Mouse (Mus musculus): ENCODE measurements around the gene Zscan21. TPM values are rescaled to one million over a fixed set of nuclear protein-coding genes. Genes with fewer than 3 reads are reported as not detected.

The Zscan21 gene
- 45.7 and 48.5 TPM in 2 replicates for polyA plus RNA-seq (2014; fragmentation: Nextera tagmentation; extraction: Ambion mirVana)

DNA sequence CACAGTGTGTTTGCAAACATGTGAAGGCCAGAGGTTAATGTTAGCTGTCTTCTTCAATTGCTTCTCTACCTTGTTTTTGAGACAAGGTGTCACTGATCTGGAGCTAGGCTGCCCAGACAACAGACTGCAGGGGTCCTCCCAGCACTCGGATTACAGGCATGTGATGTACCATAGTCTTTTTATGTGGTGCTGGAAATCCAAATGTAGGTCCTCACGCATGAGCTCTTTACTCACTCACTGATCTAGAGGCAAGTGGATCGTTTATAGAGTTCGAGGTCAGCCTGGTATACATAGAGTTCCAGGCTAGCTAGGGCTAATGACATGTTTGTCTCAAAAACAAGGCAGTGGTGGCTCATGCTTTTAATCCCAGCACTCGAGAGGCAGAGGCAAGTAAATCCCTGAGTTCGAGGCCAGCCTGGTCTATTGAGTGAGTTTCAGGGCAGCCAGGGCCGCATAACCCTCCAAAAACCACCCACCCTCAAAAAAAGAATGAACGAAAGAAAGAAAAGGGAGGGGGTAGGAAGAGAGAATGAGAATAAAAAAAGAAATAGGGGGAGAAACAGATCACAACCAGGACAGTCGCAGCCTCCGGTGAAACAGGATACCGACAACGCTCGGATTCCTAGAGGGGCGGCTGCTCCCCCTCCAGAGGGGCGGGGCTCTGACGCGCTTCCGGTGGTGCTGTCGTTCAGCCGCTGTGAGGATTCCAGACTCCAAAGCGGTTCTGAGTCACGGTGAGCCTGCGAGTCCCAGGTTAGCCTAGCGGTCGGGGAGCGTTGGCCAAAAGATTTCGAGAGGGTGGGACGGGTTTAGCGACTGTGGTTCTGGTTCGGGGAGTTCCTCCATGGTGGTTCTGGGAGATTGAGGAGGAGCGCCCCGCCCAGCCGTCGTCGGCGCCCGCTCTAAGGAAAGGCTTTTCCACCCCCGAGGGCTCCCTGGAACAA lies at the start of gene Zscan21:
TSS of gene Zscan21 (plus strand) at position 649 of the 944 bp plus-strand sequence.
- peaks cover 5% of the 10 kb centered on the region; the same call in 1 of the 2 replicates for H3K36me3 ChIP-seq (ENCODE audit: control insufficient read depth, insufficient read depth, low read length)
- peak; percentile 91 for ATAC-seq (replicated peaks; ENCODE audit: insufficient number of reproducible peaks, low FRiP score, low TSS enrichment)
- H3K9me3 ChIP-seq (replicated peaks; ENCODE audit: control insufficient read depth, low read length) = no peaks in the 10 kb centered on the region
- H3K4me2 ChIP-seq = peak within 1 kb of the TSS; percentile 71
- no peaks in the 10 kb centered on the region for H3K27me3 ChIP-seq (ENCODE audit: control insufficient read depth, insufficient read depth, low read length)
- H3K9ac ChIP-seq (ENCODE audit: low read depth, low read length) = peak within 1 kb of the TSS; percentile 91
- H3K4me3 ChIP-seq (ENCODE audit: low read depth, low read length) = peak within 1 kb of the TSS; percentile 83
- WGBS (ENCODE audit: insufficient replicate concordance) = 7% methylated on average over 38 of the region's 38 CpGs
- H3K27ac ChIP-seq (ENCODE audit: low read depth, low read length) = peak within 1 kb of the TSS; percentile 92
- H3K4me1 ChIP-seq (ENCODE audit: control insufficient read depth, insufficient read depth, low read length) = peaks cover 3% of the 10 kb centered on the region; the same call in 1 of the 2 replicates

DNA sequence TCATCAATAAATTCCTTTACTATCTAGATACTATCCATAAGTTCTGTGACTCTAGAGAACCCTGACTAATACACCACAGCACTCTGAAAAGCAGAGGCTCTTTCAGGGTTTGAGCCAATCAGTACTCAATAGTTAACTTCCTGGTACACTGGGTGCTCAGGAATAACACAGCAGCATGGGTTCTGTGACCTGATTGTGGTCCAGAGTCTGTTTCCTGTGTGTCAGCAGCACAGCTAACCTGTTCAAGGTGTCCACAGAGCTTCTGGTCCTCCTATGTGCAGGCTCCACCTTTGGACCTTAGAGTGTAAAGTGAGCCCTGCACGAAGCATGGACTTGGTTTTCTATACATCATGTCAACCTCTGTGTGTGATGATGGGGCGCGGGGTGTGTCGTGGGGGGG lies 42.9 kb upstream of the Zscan21 start:
- Histone ChIP-seq H3K4me1 (ENCODE audit: control insufficient read depth, insufficient read depth, low read length) (no peaks in the 10 kb centered on the region), H3K27ac (ENCODE audit: low read depth, low read length) (no peak overlapping the region), H3K4me3 (ENCODE audit: low read depth, low read length) (no peak overlapping the region), H3K36me3 (ENCODE audit: control insufficient read depth, insufficient read depth, low read length) (no peaks in the 10 kb centered on the region), H3K9me3 (replicated peaks; ENCODE audit: control insufficient read depth, low read length) (no peaks in the 10 kb centered on the region), H3K9ac (ENCODE audit: low read depth, low read length) (no peak overlapping the region), H3K27me3 (ENCODE audit: control insufficient read depth, insufficient read depth, low read length) (no peaks in the 10 kb centered on the region), H3K4me2 (no peak overlapping the region)
- WGBS (ENCODE audit: insufficient replicate concordance) = 77% methylated on average over 4 of the region's 4 CpGs
- no peak for ATAC-seq (replicated peaks; ENCODE audit: insufficient number of reproducible peaks, low FRiP score, low TSS enrichment)

DNA sequence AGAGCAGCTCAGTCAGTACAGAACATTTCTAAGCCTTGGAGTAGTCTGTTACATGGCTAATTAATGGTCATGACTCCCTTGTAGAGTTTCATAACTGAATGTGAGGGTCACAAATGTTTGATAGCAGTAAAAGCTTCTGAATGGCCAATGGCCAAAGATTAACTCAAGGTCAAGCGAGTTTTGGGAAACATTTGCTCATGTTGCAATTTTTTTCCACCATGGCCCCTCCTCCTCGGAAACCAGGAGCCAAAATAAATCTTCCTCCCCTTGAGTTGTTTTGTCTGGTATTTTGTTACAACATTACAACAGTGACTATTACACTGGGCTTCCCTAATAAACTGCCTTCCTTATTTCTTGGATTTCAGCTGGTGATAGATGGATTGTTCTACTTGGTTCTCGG lies 41.0 kb upstream of the Zscan21 start:
- no peak overlapping the region for H3K9ac ChIP-seq (ENCODE audit: low read depth, low read length)
- H3K4me2 ChIP-seq = no peak overlapping the region
- ATAC-seq (replicated peaks; ENCODE audit: insufficient number of reproducible peaks, low FRiP score, low TSS enrichment) = no peak
- H3K4me3 ChIP-seq (ENCODE audit: low read depth, low read length) = no peak overlapping the region
- no peaks in the 10 kb centered on the region for H3K4me1 ChIP-seq (ENCODE audit: control insufficient read depth, insufficient read depth, low read length)
- 66% methylated on average over 3 of the region's 3 CpGs for WGBS (ENCODE audit: insufficient replicate concordance)
- H3K27me3 ChIP-seq (ENCODE audit: control insufficient read depth, insufficient read depth, low read length) = no peaks in the 10 kb centered on the region
- no peaks in the 10 kb centered on the region for H3K36me3 ChIP-seq (ENCODE audit: control insufficient read depth, insufficient read depth, low read length)
- H3K9me3 ChIP-seq (replicated peaks; ENCODE audit: control insufficient read depth, low read length) = no peaks in the 10 kb centered on the region
- H3K27ac ChIP-seq (ENCODE audit: low read depth, low read length) = no peak overlapping the region

DNA sequence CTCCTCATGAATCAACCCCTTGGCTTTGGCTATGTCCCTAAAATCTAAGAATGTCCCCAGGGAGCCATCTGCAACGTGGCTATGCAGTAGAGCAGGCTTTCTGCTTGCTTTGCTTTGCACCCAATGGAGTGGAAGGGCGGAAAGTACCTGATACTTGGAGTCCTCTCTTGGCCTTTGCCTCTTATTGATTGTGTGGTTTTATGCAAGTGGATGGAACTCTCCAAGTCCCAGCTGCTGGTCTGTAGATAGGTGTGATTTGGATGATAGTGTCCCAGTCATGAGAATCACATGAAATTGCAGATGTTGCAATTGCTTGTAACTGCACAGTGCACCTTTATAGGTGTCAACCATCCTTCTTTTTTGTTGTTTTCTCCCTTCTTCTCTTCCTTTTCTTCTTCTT lies 40.6 kb upstream of the Zscan21 start:
- WGBS (ENCODE audit: insufficient replicate concordance) = 54% methylated on average over 2 of the region's 2 CpGs
- H3K9ac ChIP-seq (ENCODE audit: low read depth, low read length) = no peak overlapping the region
- ATAC-seq (replicated peaks; ENCODE audit: insufficient number of reproducible peaks, low FRiP score, low TSS enrichment) = no peak
- H3K36me3 ChIP-seq (ENCODE audit: control insufficient read depth, insufficient read depth, low read length) = no peaks in the 10 kb centered on the region
- H3K27ac ChIP-seq (ENCODE audit: low read depth, low read length) = no peak overlapping the region
- H3K4me2 ChIP-seq = no peak overlapping the region
- no peak overlapping the region for H3K4me3 ChIP-seq (ENCODE audit: low read depth, low read length)
- H3K9me3 ChIP-seq (replicated peaks; ENCODE audit: control insufficient read depth, low read length) = no peaks in the 10 kb centered on the region
- H3K27me3 ChIP-seq (ENCODE audit: control insufficient read depth, insufficient read depth, low read length) = no peaks in the 10 kb centered on the region
- H3K4me1 ChIP-seq (ENCODE audit: control insufficient read depth, insufficient read depth, low read length) = no peaks in the 10 kb centered on the region

DNA sequence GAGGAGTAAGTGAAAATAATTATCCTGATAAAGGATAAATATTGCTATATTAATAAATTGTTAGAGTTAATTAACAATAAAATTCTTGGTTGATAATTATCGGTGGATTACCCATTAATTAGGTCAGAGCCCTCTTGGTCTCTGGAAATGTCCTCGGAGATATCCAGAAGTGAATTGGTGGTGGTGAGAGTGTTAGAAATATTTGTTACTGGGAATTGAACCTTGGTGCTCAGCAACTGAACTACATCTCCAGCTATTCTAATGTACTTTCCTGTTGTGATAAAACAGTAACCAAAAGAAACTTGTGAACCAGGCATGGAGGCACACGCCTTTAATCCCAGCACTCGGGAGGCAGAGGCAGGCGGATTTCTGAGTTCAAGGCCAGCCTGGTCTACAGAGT lies 36.2 kb upstream of the Zscan21 start:
- Histone ChIP-seq H3K4me2 (no peak overlapping the region), H3K27ac (ENCODE audit: low read depth, low read length) (no peak overlapping the region), H3K4me1 (ENCODE audit: control insufficient read depth, insufficient read depth, low read length) (no peaks in the 10 kb centered on the region), H3K9me3 (replicated peaks; ENCODE audit: control insufficient read depth, low read length) (no peaks in the 10 kb centered on the region), H3K27me3 (ENCODE audit: control insufficient read depth, insufficient read depth, low read length) (no peaks in the 10 kb centered on the region), H3K36me3 (ENCODE audit: control insufficient read depth, insufficient read depth, low read length) (no peaks in the 10 kb centered on the region), H3K9ac (ENCODE audit: low read depth, low read length) (no peak overlapping the region), H3K4me3 (ENCODE audit: low read depth, low read length) (no peak overlapping the region)
- no peak for ATAC-seq (replicated peaks; ENCODE audit: insufficient number of reproducible peaks, low FRiP score, low TSS enrichment)
- WGBS (ENCODE audit: insufficient replicate concordance) = 82% methylated on average over 5 of the region's 5 CpGs

DNA sequence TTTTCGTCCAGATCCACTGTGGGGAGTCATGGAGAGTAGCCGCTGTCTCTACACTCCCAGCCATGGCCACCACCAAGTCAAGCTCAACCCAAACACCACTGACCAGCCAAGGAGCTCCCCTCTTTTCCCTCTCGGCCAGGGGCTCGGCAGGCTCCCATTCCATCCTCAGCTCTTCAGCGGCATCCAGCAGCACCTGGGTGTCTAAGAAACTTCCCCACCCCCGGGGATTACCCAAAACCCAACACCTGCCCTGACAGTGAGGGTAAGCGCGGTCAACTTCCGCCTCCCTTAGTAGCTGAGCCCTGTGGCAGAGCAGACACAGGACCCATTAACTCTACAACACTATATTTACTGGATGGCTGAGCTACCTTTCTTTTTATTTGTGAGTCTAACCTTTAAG lies 35.3 kb upstream of the Zscan21 start:
- Histone ChIP-seq H3K4me3 (ENCODE audit: low read depth, low read length) (no peak overlapping the region), H3K4me1 (ENCODE audit: control insufficient read depth, insufficient read depth, low read length) (no peaks in the 10 kb centered on the region), H3K9me3 (replicated peaks; ENCODE audit: control insufficient read depth, low read length) (no peaks in the 10 kb centered on the region), H3K27me3 (ENCODE audit: control insufficient read depth, insufficient read depth, low read length) (no peaks in the 10 kb centered on the region), H3K4me2 (no peak overlapping the region), H3K36me3 (ENCODE audit: control insufficient read depth, insufficient read depth, low read length) (no peaks in the 10 kb centered on the region), H3K27ac (ENCODE audit: low read depth, low read length) (no peak overlapping the region), H3K9ac (ENCODE audit: low read depth, low read length) (no peak overlapping the region)
- ATAC-seq (replicated peaks; ENCODE audit: insufficient number of reproducible peaks, low FRiP score, low TSS enrichment) = no peak
- WGBS (ENCODE audit: insufficient replicate concordance) = 77% methylated on average over 9 of the region's 9 CpGs

DNA sequence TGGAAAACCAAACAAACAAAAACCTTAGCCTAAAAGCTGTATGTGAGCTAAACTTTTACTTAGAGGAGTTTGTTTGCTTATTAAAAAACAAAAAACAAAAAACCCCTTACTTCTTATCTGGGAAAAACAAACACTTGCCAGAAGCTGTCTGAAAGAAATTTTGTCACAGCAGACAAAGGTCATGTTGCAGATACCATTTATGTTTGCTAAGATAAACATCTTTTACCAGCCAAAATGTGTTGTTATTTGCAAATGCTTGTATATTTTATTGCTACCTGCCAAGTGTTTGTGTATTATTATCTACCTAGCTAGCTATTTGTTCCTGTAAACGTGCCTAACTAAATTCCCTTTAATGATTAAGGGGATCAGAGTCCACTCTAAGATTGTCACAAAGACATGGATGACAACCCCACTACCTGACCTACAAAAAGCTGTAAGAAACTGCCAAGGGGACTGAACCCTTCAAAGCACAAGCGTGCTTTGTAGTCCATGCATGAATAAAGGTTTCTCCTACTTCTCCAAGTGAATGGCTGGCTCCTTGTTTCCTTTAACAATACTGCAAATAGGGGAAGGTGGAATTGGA lies 33.3 kb upstream of the Zscan21 start:
- Histone ChIP-seq H3K9ac (ENCODE audit: low read depth, low read length) (no peak overlapping the region), H3K27me3 (ENCODE audit: control insufficient read depth, insufficient read depth, low read length) (no peaks in the 10 kb centered on the region), H3K4me3 (ENCODE audit: low read depth, low read length) (no peak overlapping the region), H3K4me2 (no peak overlapping the region), H3K4me1 (ENCODE audit: control insufficient read depth, insufficient read depth, low read length) (no peaks in the 10 kb centered on the region), H3K36me3 (ENCODE audit: control insufficient read depth, insufficient read depth, low read length) (no peaks in the 10 kb centered on the region), H3K9me3 (replicated peaks; ENCODE audit: control insufficient read depth, low read length) (no peaks in the 10 kb centered on the region), H3K27ac (ENCODE audit: low read depth, low read length) (no peak overlapping the region)
- WGBS (ENCODE audit: insufficient replicate concordance) = 62% methylated on average over 2 of the region's 2 CpGs
- no peak for ATAC-seq (replicated peaks; ENCODE audit: insufficient number of reproducible peaks, low FRiP score, low TSS enrichment)

DNA sequence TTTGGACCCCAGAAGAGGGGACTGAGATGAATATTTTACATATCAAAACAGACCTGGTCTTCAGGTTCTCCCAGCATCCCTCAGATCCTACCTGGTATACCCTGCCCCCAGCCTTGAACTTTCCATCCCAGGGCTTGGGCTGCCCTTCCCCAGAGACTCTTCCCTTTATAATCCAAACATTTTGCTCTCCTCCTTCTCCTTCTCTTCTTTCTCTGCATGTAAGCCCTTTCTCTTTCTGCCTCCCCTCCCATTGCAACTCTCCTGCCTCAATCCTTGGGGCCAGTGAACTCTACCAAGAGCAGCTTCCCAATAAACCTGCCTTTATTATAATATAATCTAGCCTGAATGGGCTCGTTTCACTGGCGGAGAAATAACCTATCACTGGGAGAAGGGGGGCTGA lies 32.8 kb upstream of the Zscan21 start:
- Histone ChIP-seq H3K4me1 (ENCODE audit: control insufficient read depth, insufficient read depth, low read length) (no peaks in the 10 kb centered on the region), H3K36me3 (ENCODE audit: control insufficient read depth, insufficient read depth, low read length) (no peaks in the 10 kb centered on the region), H3K4me3 (ENCODE audit: low read depth, low read length) (no peak overlapping the region), H3K27ac (ENCODE audit: low read depth, low read length) (no peak overlapping the region), H3K9me3 (replicated peaks; ENCODE audit: control insufficient read depth, low read length) (no peaks in the 10 kb centered on the region), H3K9ac (ENCODE audit: low read depth, low read length) (no peak overlapping the region), H3K4me2 (no peak overlapping the region), H3K27me3 (ENCODE audit: control insufficient read depth, insufficient read depth, low read length) (no peaks in the 10 kb centered on the region)
- ATAC-seq (replicated peaks; ENCODE audit: insufficient number of reproducible peaks, low FRiP score, low TSS enrichment) = no peak
- 89% methylated on average over 2 of the region's 2 CpGs for whole genome bisulfite sequencing (ENCODE audit: insufficient replicate concordance)
